Mouse (Mus musculus): ENCODE measurements around the gene Eml2.
"Not testable (repeated sequence)": the region's sequence is repeated elsewhere in the genome, so short reads cannot be mapped to it uniquely, and the experiment has no call there.

The Eml2 gene

DNA sequence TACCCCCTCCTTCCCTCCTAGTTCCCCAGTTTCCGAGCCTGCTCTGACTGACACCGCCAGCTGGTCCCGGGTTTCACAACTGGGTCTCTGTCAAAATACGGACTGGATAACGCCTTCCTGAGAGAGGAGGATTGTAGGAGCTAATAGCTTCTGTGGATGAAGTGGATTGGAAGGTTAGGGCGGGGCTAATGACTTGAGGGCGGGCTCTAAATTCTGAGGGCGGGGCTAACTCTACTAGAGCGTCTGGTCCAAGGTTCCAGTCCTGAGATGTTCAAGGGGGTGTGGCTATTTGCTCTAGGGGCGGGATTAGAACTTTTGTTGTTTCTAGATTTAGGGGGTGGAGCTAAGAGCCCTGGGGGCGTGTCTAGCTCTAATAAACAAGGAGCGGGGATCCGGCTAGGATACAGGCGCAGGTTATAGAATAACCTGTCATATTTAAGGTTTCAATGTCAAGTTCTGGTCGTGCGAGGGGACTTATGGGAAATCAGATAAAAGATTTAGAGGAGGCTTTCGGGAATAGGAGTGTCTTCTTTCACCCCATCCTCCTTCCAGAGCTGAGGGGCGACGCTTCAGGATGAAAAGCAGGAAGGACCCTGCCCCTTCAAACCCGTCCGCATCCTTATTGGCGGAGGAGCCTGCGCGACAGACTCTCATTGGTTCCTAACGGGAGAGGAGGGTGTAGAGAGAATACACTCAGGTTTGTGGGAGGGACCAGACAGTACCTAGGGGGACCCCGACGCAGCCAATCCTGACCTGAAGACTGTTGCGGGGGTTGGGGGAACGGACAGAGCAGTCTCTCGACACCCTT, at the start of gene Eml2:
Eml2 (plus strand) TSS at position 714 of the 808 bp plus-strand sequence.
- DNase-seq, result peak; percentile 59 to 70

DNA sequence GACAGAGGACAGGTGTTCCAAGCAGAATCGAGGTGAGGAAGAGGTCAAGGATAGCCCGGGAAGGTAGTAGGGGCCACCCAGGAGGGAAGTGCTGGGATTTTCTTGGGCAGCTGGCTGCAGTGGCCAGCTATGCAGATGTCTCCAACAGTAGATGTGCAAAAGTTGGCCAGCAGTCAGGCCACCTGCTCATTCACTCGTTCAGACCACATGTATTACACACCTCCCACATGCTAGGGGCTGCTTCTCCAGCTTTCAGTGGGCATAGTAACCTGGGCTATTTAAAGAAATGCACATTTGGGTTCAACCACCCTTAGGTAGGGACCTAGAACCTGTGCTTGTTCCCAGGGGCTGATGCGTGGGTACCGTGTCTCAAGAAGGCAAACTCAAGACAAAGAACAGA, 48.5 kb upstream of the Eml2 start:
- DNase-seq, result no peak

DNA sequence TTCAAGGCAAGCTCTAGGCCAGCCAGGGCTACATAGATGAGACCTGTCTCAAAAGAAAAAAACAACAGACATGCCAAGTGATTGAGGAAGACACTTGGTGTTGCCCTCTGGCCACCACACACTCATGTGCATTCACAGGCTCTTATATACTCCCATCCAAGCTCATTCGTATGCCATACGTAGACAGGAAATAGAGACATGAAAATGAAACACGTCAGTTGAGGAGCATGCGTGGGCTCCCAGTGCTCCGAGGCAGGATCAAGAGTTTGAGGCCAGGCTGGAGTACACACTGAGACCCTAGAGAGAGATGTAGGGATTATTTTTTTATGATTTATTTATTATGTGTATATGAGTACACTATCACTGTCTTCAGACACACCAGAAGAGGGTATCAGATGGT, 46.8 kb upstream of the Eml2 start:
- no peak for DNase-seq

DNA sequence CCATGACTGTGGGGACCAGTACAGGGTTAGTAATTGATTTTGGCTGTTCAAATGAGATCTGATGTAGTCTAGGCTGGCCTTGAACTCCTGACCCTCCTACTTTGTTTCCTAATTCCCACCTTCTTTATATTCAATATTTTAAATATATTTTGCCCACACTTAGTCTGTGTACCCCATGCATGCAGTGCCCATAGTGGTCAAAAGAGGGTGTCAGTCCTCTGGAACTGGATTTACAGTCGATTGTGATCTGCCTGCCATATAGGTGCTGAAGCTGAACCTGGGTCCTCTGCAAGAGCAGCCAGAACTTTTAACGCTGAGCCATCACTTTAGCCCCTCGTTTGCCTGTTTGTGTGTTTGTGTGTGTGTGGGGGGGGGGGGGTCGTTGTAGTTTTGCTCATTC, 45.6 kb upstream of the Eml2 start:
- peak in 1 of 2 experiments; percentile 33 for DNase-seq

DNA sequence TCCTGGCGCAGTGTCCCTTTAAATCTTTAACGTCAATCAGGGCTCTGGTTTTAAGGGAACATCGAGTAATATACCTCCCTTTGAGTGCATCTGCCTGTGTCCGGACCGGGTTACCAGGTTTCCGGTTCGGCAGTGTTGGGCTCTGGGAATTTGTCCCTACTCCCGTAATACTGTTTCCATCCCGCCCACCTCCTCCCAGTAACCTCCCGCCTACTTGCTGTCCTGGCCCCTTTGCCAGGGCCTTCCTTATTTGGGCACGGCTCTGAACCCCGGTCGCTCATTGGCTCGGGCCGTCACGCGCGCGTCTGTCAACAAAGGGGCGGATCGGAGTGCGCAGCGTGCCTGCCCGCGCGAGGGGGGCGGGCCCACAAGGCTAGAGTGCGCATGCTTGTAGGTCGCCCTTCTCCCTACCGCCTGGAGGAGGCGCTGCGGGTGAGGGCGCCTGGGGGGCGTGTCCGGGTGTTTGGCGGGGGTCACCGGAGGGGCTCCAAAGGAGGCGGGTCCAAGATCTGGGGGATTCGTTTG, 44.8 kb upstream of the Eml2 start:
- peak; percentile 98 to 99 for DNase-seq

DNA sequence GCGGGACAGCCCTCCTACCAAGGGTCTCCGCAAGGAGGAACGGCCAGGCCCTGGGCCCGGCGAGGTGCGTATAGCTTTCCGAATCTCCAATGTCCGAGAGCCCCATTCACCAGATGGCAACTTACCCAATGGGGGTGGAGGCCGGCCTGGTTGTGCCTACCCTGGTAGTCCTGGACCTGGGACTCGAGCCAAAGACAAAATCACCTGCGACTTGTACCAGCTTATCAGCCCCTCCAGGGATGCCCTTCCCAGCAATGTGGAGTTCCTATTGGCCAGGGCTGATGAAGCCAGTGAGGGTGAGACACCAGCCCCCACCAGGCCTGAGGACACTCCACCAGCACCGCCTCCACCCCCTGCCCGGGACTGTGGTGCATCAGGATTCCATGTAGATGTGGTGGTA, 40.1 kb upstream of the Eml2 start:
- no peak for DNase-seq

DNA sequence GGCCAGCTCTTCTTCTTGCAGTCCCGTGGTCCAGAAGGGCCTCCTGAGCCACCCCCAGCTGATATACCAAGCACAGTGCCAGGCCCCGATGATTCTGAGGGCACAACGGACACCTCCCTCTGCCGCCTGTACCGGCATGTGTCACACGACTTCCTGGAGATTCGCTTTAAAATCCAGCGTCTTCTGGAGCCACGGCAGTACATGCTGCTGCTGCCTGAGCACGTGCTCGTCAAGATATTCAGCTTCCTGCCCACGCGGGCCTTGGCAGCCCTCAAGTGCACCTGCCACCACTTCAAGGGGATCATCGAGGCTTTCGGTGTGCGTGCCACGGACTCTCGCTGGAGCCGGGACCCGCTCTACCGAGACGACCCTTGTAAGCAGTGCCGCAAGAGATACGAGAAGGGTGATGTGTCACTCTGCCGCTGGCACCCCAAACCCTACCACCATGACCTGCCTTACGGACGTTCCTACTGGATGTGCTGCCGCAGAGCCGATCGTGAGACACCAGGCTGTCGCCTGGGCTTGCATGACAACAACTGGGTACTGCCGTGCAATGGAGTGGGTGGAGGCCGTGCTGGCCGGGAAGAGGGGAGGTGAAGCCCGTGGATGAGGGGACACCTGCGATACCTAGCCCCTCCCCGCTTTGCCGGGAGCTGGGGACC, 39.4 kb upstream of the Eml2 start:
- DNase-seq, result no peak

DNA sequence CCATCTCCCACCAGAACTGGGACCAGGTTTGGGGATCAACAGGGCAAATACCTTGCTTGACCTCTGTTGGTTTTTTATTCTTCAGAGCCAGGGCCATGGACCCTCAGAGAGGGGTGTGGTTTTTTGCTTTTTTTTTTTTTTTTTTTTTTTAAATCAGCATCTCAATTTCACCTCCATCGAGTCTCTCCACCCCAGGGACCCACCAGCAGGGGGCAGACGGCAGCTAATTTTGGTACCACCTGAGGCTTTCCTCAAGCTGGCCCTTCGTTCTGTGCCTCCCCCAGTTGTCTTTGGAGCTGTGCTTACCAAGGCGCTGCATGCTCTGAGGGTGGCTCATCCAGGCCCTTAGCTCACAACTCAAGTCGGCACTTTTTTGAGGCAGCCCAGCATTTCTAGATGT, 38.8 kb upstream of the Eml2 start:
- peak; percentile 82 to 85 for DNase-seq

DNA sequence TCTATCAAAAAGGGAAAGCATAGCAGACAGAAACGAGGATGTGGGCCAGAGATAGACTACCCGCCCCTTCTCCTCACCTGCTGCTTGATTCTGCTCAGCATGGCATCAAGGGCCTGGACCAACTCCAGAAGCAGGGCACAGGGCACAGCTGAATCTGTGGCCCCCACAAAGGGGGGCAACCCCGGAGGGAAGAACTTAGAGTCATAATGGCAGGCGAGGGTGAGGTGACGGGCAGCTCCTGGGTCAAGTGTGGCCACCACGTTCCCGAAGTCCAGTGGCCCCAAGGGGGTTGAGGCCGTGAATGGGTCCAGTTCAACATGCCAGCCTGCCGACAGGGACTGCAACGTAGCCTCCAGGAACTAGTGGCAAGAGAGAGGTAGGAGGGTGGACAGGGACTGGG, 29.4 kb upstream of the Eml2 start:
- DNase-seq, result no peak

DNA sequence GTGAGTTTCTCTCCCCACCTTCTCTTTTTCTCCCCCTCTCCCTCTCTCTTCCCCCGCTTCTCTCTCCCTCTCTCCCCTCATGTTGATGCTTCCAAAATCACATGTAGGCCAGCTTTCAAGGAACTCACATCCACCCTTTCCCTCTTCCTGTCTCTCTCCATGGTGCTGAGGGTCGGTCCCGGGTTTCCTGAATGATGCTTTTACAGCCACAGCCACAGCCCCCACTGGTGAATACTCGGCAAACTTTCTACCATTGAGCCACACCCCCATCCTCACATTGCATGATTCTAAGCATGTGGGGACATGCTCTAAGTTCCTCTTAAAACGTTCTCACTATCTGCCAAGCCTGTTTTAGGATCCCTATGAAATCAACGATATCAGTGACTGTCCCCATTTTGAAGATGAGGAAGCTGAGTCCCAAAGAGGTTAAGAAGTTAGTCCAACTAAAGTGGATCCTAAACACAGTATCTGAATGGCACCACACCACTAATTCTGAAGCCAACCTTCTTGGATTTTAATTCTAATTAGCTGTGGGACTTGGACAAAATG, 28.6 kb upstream of the Eml2 start:
- peak; percentile 52 to 61 for DNase-seq

DNA sequence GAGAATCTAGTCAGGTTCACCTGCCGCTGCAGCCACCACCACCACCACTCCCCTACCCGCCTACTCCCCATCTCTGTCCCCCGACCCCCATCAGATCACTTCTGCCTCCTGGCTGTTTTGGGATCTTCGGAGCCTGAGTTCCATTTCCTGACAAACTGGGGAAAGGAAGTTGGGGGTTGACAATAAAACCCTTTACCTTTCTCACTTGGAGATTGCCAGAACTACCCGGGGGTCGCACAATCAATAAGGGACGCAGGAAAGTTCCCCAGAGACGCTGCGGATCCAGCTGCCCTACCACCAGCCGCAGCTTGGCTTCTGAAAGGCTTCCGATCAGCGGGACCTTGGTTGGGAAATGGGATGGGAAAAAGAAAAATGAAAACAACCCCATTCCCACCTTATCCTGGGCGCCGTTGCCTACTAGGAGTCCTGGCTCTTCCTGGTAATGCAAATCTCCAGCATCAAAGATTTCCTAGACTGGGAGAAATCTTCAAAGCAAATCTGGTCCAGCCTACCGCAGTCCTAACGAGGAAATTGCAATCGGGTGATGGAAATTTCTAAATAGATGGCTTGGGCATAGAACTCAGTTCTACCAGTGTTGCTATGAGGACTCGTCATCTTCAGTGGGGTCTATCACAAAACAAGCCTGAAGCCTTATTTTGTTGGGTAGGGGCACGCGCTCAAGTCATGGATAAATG, 27.9 kb upstream of the Eml2 start:
- DNase-seq, result no peak

DNA sequence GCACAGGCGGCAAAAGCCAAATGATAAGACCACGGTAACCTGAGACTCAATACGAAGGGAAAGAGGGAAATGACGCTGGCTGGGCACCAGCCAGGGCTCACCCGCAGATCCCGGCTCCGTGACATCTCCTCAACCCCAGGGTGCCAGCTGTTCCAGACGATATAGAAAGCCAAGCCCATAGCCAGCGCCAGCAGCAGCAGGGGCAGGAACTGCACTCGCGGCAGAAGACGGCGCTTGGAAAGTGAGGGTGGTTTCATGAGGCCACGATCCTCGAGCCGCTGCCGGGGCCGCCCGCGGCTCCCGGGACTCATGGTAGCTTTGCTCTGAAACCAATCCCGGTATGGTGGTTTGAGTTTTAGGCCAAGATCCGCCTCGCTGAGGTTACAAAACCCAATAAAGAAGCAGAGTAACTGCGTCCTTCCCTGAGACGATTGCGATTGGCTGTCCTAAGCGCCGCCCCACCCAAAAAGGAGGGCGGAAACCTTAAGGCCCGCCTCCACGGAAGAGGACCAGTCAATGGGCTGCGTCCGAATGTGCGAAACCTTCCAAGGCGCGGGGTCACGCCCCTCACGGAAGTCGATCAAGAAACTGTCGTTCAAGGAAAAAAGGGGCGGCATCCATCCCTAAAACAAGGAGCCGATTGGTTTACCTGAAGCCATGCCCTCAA, 27.2 kb upstream of the Eml2 start, which contains the start of gene Qpctl:
Qpctl (minus strand) TSS at position 417 of the 667 bp plus-strand sequence.
- peak; percentile 98 to 99 for DNase-seq

DNA sequence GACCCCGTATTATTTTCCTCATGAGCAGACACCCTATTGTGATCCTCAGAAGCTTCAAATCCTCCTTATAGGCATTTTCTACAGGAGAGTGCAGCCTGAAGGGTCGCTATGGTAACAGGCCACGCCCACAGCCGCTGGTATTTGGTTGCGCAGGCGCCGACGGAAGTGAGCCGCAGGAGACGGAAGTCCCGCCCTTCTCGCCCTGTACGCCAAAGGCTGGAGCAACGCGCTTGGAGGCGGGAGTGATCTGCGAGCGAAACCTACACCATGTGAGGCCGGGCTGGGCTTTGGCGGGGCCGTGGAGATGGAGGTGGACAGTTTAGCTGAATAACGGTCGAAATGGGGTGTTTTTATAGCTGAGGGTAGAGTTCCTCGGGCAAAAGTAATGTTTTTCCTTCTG, 26.6 kb upstream of the Eml2 start, which contains the start of gene Snrpd2:
Snrpd2 (plus strand) TSS at position 97 of the 400 bp plus-strand sequence.
- DNase-seq, result peak; percentile 99 to 100

DNA sequence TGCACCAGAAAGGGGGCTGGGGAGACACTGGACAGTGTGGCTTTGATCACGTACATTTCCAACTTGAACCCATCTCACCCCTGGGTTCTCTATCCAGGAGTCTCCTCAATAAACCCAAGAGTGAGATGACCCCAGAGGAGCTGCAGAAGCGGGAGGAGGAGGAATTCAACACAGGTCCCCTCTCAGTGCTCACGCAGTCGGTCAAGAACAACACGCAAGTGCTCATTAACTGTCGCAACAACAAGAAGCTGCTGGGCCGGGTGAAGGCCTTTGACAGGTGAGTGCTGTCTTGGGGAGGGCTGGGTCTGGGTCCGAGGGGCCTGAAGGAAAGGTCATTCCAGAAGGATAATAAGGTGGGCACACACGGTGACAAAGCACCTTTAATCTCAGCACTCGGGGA, 25.1 kb upstream of the Eml2 start:
- DNase-seq, result not testable (repeated sequence)

DNA sequence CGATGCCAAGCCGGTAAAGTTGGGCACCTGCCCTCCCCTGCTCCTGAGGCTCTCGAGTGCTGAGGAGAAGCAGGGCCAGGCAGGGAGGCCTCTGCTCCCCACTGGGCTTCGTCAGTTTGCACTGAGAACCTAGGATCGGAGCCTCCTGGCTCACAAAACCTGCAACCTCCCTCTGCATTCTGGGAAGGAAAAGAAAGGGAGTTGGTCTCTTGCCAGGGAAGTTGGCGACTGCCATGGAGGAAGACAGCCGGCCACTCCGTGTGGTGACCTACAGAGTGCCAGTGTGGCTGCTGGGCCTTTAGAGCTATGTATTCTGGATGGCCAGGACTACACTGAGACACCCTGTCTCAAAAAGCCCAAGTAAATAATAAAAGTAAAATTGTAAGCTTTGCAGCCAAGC, 21.4 kb upstream of the Eml2 start:
- DNase-seq, result no peak

DNA sequence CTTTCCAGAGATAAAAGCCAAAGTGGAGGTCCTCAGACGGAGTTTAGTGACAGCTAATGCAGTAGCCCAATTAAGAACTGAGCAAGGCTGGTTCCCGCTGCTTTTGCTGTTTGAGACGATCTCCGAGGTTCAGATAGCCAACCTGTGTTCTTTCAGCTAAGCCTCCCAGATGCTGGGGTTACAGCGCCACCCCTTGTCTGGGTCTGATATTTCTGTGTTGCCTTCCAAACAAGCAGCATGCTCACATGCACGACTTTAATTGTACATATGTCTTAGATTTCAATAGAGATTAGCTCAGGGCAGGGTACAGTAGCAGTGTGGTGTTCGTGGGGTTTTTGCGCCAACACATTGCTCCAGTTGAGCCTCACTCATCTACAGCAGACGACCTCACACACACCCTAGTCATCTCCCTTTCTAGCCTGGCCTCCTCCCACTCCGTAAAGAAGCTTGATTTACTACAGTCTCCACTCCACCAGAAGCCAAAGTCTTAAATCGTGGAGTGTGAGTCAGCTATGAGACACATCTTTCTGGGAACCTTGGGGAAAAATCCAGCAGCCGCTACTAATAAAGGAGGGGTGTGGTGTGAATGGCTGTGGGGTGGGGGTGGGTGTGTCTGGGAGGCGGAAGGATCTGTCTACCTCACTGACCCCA, 20.3 kb upstream of the Eml2 start:
- peak; percentile 57 to 71 for DNase-seq

DNA sequence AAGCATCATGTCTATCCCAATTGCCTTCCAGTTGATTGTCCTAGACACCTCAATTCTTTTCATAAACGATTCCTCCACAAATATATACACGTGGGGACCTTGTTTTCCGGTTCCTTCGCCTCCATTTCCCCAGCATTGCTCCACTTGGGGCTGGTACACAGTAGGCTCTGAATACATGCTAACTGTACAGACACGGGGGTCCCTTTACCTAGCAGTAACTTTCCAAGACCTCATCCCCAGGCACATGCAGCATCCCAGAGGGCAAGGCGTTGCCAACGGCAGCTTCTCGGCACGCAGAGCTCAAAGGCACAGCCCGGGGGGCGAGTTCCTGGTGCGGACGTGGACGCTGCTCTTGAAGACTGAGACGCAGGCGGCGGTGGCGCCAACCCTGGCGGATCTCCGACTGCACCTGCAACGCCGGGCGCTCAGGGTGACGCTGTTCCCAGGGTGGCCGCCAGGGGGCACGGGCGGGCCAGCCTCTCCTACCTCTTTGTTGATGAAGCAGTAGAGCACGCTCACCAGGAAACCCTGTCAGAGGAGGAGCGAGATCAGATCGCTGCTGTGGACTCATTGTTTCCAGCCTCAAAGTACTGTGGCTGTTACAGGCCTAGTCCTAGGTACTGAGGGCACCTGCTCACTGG, 18.9 kb upstream of the Eml2 start:
- peak; percentile 95 for DNase-seq

DNA sequence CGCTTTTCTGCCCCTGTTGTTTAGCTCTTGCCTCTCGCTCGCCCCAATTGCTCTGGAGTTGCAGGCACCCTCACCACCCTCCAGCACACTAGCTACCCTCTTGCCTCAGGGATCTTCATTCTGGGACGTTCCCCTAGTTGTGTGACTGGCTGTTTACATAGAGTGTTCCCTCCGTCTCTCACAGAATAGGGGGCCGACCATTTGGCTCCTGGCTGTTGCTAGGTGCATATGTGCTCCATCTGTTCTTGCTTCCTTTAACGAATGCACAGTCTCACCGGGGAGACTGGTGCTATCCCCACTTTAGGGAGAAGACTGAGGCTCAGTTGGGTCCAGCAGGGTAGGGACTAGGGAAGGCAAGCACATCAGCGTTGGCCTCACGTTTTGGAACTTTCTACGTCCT, 17.6 kb upstream of the Eml2 start:
- no peak for DNase-seq

DNA sequence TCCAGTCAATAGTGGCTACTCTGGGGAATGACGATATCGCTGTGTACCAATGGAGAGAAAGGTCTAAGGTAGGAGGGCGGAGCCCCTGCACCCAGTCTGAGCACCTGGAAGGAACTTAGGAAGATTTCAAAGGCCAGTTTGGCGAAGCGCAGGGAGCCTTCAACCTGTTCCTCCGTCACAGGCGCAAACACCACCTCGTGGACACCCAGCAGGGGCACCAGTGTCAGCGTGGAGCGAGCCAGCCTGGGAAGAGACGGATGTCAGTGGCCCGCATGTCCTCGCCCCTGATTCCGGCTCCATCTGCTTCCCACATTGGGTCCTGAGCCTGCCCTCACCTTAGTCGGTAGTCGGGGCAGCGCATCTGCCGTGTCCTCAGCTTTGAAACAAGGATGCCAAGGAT, 16.8 kb upstream of the Eml2 start:
- no peak for DNase-seq

DNA sequence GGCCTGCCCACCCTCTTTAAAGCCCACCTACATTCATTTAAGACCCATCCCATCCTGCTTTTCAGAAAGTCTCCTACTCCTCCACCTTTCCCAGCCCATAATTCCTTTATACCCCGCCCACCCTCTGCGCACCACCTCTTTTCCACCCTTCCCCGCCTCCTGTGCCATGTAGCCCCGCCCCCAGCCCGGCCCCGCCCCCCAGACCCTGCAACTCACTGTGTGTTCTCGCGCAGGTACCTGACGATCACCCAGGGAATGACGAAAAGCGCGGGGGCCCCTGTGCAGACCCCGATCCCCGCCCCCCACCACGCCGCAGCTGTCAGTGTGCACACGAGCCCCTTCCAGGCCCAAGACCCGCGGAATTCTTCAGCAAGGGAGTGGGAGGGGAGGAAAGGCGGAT, 16.1 kb upstream of the Eml2 start:
- DNase-seq, result peak; percentile 66 to 76

DNA sequence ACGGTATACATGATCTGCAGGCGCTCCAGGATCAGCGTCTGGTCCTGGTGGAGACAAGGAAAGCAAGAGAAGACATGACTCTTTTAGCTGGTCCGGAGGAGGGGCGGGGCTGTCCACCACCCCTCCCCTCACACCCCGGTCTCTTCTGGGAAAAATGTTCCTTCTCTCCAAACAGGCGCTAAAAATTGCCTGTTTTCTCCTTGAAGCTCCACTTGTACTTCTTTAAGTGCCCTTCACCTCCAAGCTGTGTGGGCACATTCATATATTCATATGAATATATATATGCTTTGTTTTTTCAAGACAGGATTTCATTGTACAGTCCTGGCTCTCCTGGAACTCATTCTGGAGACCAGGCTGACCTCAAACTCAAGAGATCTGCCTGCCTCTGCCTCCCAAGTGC, 13.3 kb upstream of the Eml2 start:
- no peak for DNase-seq

Measured in kidney, postnatal 4 days (tissue).